Mouse (Mus musculus) cerebellum, postnatal 4 days (tissue): ENCODE results near the gene Nploc4.

ENCODE experiments used
- DNase-seq, 2 experiments: peaks; one replicate each; pipeline ENCODE4 v3.0.0; 2022; ENCODE audit warnings: low spot score in 2 of 2, mixed read lengths in 1 of 2

The Nploc4 gene

GRCm38 (mm10) chr11:120341661-120342060 is 95.8 kb downstream of the Nploc4 start:
- DNase-seq, result peak in 1 of 2 experiments; percentile 0

GRCm38 (mm10) chr11:120339978-120340513 is 97.5 kb downstream of the Nploc4 start:
- peak in 1 of 2 experiments; percentile 0 for DNase-seq

DNA sequence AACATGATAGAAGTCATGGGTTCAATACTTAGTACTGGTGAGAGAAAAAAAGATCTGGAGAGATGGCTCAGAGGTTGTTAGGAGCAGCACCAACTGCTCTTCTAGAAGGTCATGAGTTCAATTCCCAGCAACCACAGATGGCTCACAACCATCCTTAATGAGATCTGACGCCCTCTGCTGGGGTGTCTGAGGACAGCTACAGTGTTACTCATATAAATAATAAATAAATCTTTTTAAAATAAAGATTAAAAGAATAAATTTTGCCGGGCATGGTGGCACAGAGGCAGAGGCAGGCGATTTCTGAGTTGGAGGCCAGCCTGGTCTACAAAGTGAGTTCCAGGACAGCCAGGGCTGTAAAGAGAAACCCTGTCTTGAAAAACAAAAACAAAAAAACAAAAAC is 98.7 kb downstream of the Nploc4 start:
- DNase-seq, result peak in 1 of 2 experiments; percentile 1

DNA sequence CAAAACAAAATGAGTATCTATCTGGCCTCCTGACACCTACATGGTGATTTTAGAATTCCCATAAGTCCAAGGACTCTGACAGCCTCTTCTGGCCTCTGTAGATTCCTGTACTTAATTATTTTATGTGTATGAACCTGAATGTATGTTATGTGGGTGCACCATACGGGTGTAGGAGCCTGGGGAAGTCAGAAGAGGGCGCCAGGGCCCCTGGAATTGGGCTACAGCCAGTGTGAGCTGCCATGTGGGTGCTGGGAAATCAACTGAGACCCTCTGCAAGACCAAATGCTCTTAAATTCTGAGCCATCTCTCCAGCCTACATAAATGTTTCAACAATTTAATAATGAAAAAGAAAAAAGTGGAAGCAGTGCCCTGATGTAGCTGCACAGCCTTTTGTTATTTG is 100.1 kb downstream of the Nploc4 start:
- peak in 1 of 2 experiments; percentile 0 for DNase-seq

- DNase-seq, result peak in 1 of 2 experiments; percentile 16
Observed at GRCm38 (mm10) chr11:120335431-120336021, 102.0 kb downstream of the Nploc4 start.
